Mouse (Mus musculus) frontal cortex, postnatal 36 days (tissue): ENCODE measurements around the gene Ugt1a7c.
"Not testable (repeated sequence)": the region's sequence is repeated elsewhere in the genome, so short reads cannot be mapped to it uniquely, and the experiment has no call there.

Experiments used
- DNase-seq, 2 experiments: peaks; one replicate each; pipeline ENCODE4 v3.0.0; 2022; ENCODE audit warnings: low spot score in 2 of 2

The Ugt1a7c gene

DNA sequence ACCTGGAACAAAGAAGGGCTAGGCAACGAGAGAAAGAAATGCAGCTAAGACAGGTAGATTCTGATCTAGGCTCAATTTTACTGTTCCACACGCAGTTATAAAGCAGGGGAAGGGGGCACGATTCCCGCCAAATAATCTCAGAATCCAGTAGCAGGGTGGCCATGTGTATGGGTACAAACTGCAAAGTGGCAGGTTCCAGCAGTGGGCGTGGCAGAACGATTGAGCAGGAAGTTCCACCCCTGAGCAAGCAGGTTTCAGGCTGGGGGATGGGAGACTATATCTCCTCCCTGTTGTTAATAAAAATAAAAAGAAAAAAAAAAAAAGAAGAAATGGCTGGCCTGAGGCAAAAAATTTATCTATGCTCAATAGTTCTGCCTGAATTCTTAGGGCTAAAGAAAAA lies 17.9 kb downstream of the Ugt1a7c start:
- not testable (repeated sequence) for DNase-seq

DNA sequence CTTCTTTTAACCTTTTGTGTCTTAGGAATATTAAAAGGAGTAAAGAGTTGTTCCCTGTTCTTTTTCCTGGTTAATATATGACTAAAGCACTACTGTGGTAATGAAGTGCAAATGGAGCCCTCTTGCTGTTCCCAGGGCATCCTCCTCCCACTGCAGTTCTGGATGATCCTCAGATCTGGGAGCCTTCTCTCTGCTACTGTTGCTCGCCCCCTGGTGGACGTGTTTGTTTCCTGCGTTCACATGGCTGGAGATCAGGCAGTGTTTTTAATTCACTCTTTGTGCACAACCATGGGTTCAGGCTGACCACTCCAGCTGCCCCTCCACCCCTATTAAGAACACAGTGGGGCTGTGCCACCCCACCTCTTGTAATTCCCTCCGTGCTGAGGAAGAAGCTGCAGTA lies 25.7 kb downstream of the Ugt1a7c start:
- not testable (repeated sequence) for DNase-seq

DNA sequence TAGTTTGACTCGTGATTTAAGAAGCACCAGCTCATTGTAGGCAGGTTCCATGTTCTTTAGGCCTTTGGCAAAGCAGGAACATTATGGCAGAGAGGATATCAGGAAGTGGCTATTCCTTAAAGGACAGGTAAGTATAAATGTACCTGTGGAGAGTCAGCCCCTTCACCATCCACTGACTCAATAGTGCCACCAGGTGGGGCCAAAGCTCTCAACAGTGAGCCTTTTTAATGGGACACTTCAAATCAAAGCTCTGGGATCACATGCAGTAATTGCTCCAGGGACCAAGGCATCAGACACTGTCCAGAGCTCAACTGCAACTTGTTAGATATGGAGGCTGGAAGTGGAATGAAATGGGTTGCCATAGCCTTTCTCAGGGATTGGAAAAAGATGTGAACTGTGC lies 26.7 kb downstream of the Ugt1a7c start:
- DNase-seq, result not testable (repeated sequence)

DNA sequence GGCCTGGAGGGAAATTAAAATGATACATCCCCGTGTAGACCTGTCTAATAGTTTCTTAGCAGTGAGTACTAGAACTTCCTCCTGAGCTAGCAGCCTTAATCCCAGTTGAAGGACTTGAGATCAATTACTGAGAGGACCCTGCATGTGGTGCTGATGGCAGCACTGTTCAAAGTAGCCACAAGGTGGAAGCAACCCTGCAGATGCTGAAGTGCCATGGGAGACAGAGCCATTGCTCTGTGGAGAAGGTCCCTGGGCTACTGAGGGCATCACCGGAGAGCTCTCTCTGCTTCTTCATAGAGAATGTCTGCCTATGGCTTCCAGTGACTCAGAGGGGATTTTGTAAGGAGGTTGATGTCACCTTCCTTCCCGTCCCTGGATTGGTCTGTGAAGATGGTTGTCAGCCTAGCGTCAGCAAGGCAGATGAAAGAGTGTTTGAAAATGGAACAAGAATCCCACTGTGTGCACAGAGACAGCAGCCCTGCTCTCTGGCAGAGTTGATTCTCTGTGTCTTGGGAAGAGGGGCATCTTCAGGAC lies 31.0 kb downstream of the Ugt1a7c start:
- DNase-seq, result not testable (repeated sequence)

GRCm38 (mm10) chr1:88129091-88129490 lies 34.2 kb downstream of the Ugt1a7c start:
- not testable (repeated sequence) for DNase-seq

GRCm38 (mm10) chr1:88130223-88130622 lies 35.4 kb downstream of the Ugt1a7c start:
- DNase-seq, result not testable (repeated sequence)

DNA sequence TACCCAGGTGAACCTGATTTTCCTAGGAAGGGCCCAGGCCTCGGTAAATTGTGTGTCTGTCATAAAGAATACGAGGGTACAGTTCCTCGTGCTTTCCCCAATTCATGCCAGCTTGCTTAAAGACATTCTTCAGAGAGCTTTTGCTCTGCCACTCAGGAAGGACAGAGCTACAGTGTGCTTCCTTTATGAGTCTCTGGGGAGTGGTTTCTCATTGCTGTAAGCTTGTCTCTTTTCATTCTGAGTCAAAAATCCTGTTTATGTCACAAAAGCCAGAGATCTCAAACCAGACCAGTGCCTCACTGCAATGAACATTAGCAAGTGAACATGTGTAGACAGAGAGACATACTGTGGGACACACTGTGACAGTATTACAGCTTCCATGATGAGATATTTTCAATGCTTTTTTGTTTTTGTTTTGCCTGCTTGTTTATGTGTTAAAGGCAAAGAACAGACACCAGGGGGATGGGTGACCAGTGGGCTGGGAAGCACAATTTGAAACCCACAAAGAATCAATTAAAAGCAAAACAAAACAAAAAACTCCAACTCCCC lies 39.1 kb downstream of the Ugt1a7c start:
- no peak for DNase-seq

- not testable (repeated sequence) for DNase-seq
Measured at GRCm38 (mm10) chr1:88134457-88135011, 39.7 kb downstream of the Ugt1a7c start, which contains the start of gene Ugt1a6a. Ugt1a6a (plus strand) TSS chr1:88134809.

DNA sequence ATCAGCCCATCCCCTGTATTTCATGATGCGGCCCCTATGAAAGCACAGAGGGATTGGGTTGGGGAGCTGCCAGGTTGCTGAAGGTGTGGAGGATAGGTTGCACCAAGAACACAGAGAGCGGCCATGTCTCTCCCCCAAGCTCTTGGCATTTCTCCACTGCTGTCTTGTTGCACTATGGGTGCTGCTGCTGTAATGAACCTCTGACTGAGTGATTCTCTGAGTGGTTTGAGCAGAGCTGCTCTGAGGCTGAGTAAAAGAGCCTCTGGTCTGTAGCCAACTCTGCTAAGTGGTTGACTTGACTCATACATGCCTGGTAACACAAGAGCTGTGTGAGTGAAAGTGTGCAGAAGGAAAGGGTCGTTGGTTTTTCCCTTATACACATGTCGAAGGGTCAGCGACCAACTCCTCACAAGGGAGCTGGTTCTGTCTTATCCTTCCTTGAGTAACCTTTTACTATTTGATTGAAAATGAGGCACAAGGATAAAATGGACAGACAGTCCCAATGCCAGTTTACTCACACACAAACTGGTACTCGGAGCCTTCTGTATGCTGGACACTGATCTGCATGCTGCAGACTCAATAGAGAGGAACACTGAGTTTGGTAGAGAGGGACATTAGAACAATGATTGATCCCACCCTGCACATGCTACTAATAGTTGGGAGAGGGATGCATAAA lies 40.5 kb downstream of the Ugt1a7c start:
- not testable (repeated sequence) for DNase-seq

DNA sequence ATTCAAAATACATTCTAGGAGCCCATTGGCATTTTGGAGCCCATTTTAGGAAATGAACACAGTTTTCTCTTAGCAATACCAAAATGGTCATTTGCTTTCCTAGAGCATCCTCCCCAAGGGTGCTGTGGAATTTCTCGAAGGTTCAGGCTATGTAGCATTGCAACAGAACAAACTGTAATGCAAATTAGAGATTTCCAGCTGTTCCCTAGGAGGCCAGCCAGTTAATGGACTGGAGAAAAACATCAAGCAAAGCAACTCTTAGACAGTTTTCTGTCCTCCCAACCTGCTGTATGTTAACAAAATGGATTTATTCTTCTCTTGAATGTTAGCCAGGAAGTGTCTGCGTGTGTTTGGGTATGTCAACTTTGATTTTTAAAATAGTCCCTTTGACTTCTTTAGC lies 41.8 kb downstream of the Ugt1a7c start:
- no peak for DNase-seq

- DNase-seq, result no peak
Measured at GRCm38 (mm10) chr1:88137264-88137663, 42.4 kb downstream of the Ugt1a7c start.

GRCm38 (mm10) chr1:88138145-88138544 lies 43.3 kb downstream of the Ugt1a7c start:
- DNase-seq, result no peak

GRCm38 (mm10) chr1:88140492-88140891 lies 45.6 kb downstream of the Ugt1a7c start:
- not testable (repeated sequence) for DNase-seq

- peak in 1 of 2 experiments; percentile 11 for DNase-seq
Measured at GRCm38 (mm10) chr1:88143966-88144675, 49.3 kb downstream of the Ugt1a7c start.

DNA sequence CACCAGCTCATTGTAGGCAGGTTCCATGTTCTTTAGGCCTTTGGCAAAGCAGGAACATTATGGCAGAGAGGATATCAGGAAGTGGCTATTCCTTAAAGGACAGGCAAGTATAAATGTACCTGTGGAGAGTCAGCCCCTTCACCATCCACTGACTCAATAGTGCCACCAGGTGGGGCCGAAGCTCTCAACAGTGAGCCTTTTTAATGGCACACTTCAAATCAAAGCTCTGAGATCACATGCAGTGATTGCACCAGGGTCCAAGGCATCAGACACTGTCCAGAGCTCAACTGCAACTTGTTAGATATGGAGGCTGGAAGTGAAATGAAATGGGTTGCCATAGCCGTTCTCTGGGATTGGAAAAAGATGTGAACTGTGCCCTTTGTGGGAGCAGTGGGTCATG lies 50.4 kb downstream of the Ugt1a7c start:
- DNase-seq, result not testable (repeated sequence)

DNA sequence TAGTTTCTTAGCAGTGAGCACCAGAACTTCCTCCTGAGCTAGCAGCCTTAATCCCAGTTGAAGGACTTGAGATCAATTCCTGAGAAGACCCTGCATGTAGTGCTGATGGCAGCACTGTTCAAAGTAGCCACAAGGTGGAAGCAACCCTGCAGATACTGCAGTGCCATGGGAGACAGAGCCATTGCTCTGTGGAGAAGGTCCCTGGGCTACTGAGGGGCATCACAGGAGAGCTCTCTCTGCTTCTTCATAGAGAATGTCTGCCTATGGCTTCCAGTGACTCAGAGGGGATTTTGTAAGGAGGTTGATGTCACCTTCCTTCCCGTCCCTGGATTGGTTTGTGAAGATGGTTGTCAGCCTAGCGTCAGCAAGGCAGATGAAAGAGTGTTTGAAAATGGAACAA lies 55.3 kb downstream of the Ugt1a7c start:
- DNase-seq, result not testable (repeated sequence)

- DNase-seq, result no peak
Measured at GRCm38 (mm10) chr1:88158430-88158829, 63.6 kb downstream of the Ugt1a7c start.

DNA sequence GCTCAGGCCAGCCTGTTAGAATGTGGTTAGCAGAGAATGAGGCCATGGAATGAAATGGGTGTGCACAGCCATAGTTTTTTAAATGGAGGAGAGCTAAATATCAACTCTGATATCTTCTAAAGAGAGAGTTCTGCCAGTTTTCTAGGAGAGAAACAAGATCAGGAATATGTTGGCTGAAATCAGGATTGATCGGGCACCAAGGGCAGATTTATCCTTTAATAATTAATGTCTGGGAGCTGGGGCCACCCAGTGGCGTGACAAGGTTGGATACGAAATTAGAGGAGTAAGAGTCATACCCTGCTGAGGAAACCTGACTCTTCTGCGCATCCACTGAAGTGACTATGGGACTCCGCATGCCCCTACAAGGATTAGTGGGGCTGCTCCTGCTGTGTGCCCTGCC lies 70.8 kb downstream of the Ugt1a7c start, which contains the start of gene Ugt1a5:
Gene Ugt1a5 (plus strand): TSS at position 302 of the 400 bp plus-strand sequence.
- DNase-seq, result no peak

GRCm38 (mm10) chr1:88172190-88172589 lies 77.3 kb downstream of the Ugt1a7c start:
- DNase-seq, result not testable (repeated sequence)

DNA sequence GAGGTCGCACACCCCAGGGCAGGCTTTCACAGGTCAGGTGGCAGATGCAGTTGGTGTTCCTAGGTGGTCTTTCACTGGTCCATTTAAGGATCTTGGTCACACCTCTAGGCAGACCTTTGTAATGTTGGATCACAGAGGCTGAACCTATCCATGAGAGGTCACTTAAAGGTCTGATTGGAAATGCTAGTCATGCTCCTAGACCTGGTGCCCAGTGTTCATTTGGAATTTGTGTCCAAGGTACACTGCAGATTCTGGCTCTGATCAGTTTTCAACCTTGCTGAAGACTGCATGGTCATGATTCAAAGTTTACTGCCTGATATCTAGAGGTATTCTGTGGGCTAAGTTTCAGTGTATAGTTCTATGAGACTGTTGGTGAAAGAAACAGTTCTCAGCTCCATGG lies 84.8 kb downstream of the Ugt1a7c start:
- no peak for DNase-seq

DNA sequence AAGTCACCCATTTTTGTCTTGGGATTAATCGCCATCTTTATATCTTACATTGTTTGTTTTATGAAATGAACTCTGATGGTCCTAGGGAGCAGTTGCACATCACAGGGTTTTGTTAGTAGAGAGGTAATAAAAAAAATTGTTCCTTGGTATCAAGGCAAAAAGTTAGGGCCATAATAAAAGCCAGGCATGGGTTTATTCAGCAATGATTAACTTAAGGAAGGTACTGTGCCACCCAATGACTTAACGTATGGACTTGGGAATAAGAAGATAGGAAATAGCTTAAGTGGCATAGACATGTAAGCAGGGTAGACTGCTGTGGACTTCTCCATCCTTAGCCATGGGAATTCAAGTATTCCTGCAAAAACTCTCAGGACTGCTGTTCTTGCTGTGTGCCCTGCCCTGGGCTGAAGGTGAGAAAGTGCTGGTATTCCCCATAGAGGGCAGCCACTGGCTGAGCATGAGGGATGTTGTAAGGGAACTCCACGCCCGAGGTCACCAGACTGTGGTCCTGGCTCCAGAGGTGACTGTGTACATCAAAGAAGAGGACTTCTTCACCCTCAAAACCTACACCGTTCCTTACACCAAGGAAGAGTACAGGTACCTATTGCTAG lies 91.6 kb downstream of the Ugt1a7c start:
- DNase-seq, result no peak

DNA sequence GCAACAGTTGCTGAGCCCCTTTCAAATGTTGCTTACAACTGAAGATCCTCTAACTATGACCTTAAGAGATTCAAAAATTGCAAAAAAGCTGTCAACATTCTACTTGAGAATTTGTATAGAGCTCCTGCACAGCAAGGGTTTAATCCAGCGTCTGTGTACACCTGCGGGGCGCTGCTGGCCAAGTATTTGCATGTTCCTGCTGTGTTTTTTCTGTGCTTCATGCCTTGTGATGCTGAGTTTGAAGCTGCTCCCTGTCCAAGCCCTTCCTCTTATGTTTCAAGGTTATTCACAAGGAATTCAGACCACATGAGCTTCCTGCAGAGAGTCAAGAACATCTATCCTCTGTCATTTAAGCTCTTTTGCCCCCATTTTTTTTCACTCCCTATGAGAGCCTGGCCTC lies 97.3 kb downstream of the Ugt1a7c start:
- DNase-seq, result no peak
